Mouse (Mus musculus): Measurements from ENCODE around the gene 2810408A11Rik. TPM values are rescaled to one million over a fixed set of nuclear protein-coding genes. Genes with fewer than 3 reads are reported as not detected.
A peak's percentile ranks its signal among the peaks of the same experiment; 100 is the strongest.

2810408A11Rik gene
- polyA plus RNA-seq, 1 experiment from 2014 or later = 5.5 TPM

DNA sequence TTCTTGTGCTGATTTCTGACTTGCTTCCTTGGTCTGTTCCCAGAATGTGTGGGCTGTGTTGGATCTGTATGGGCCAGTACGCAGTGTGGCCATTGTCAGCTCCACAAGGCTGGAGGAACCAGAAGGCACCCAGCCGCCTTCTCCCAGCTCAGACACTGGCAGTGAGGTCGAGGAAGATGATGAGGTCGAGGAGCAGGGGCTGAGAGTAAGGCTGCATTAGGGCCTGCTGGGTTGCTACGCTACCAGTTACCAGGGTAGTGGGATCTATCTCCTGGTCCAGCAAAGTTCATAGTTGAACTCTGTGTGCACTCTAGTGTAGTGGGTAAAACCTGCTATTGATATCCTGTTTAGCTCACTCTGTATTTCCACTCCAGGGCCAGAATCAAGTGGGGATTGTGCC is 8.4 kb upstream of the 2810408A11Rik start:
- peaks cover 5% of the 10 kb centered on the region for H3K4me1 ChIP-seq (ENCODE audit: control insufficient read depth, insufficient read depth, low read depth, low read length)
- WGBS = 90% methylated on average over 5 of the region's 5 CpGs

GRCm38 (mm10) chr11:69908645-69909044 is 7.9 kb upstream of the 2810408A11Rik start:
- Histone ChIP-seq H3K9ac (ENCODE audit: low read depth, low read length) (no peak overlapping the region), H3K4me2 (ENCODE audit: low read length) (no peak overlapping the region), H3K36me3 (ENCODE audit: control insufficient read depth, insufficient read depth, low read length) (peaks cover 79% of the 10 kb centered on the region), H3K4me1 (ENCODE audit: control insufficient read depth, insufficient read depth, low read depth, low read length) (peaks cover 5% of the 10 kb centered on the region), H3K27ac (ENCODE audit: low read depth, low read length) (no peak overlapping the region), H3K27me3 (replicated peaks; ENCODE audit: control insufficient read depth, insufficient read depth, low read length) (no peaks in the 10 kb centered on the region), H3K9me3 (ENCODE audit: control insufficient read depth, low read length) (no peaks in the 10 kb centered on the region), H3K4me3 (ENCODE audit: low read length) (no peak overlapping the region)
- ATAC-seq = no peak
- WGBS = 95% methylated on average over 11 of the region's 11 CpGs

More for the DNA sequence above, 8.4 kb upstream of the 2810408A11Rik start:
- H3K36me3 ChIP-seq (ENCODE audit: control insufficient read depth, insufficient read depth, low read length) = peaks cover 75% of the 10 kb centered on the region
- H3K4me2 ChIP-seq (ENCODE audit: low read length) = no peak overlapping the region
- H3K27ac ChIP-seq (ENCODE audit: low read depth, low read length) = no peak overlapping the region
- H3K9me3 ChIP-seq (ENCODE audit: control insufficient read depth, low read length) = no peaks in the 10 kb centered on the region
- no peak overlapping the region for H3K9ac ChIP-seq (ENCODE audit: low read depth, low read length)
- H3K27me3 ChIP-seq (replicated peaks; ENCODE audit: control insufficient read depth, insufficient read depth, low read length) = no peaks in the 10 kb centered on the region
- ATAC-seq = no peak
- H3K4me3 ChIP-seq (ENCODE audit: low read length) = no peak overlapping the region

GRCm38 (mm10) chr11:69904311-69904710 is 3.5 kb upstream of the 2810408A11Rik start:
- Histone ChIP-seq H3K27me3 (replicated peaks; ENCODE audit: control insufficient read depth, insufficient read depth, low read length) (no peaks in the 10 kb centered on the region), H3K9ac (ENCODE audit: low read depth, low read length) (no peak overlapping the region), H3K4me2 (ENCODE audit: low read length) (no peak overlapping the region), H3K36me3 (ENCODE audit: control insufficient read depth, insufficient read depth, low read length) (peaks cover 44% of the 10 kb centered on the region), H3K9me3 (ENCODE audit: control insufficient read depth, low read length) (no peaks in the 10 kb centered on the region), H3K4me1 (ENCODE audit: control insufficient read depth, insufficient read depth, low read depth, low read length) (peaks cover 16% of the 10 kb centered on the region), H3K27ac (ENCODE audit: low read depth, low read length) (no peak overlapping the region), H3K4me3 (ENCODE audit: low read length) (no peak overlapping the region)
- ATAC-seq = no peak
- 97% methylated on average over 9 of the region's 9 CpGs for WGBS

- H3K4me1 ChIP-seq (ENCODE audit: control insufficient read depth, insufficient read depth, low read depth, low read length) = peaks cover 17% of the 10 kb centered on the region
- ATAC-seq = no peak
- WGBS = 92% methylated on average over 13 of the region's 13 CpGs
Observed at GRCm38 (mm10) chr11:69902972-69903371, 2.2 kb upstream of the 2810408A11Rik start.

GRCm38 (mm10) chr11:69901993-69902392 is 1.2 kb upstream of the 2810408A11Rik start:
- H3K4me3 ChIP-seq (ENCODE audit: low read length) = peak overlapping the region; percentile 92
- ATAC-seq = no peak
- no peaks in the 10 kb centered on the region for H3K9me3 ChIP-seq (ENCODE audit: control insufficient read depth, low read length)
- H3K4me2 ChIP-seq (ENCODE audit: low read length) = peak overlapping the region; percentile 88
- peak overlapping the region; percentile 97 for H3K27ac ChIP-seq (ENCODE audit: low read depth, low read length)
- peak overlapping the region; percentile 94 for H3K9ac ChIP-seq (ENCODE audit: low read depth, low read length)
- WGBS = under 1% methylated on average over 32 of the region's 39 CpGs
- no peaks in the 10 kb centered on the region for H3K27me3 ChIP-seq (replicated peaks; ENCODE audit: control insufficient read depth, insufficient read depth, low read length)
- H3K4me1 ChIP-seq (ENCODE audit: control insufficient read depth, insufficient read depth, low read depth, low read length) = peaks cover 17% of the 10 kb centered on the region
- H3K36me3 ChIP-seq (ENCODE audit: control insufficient read depth, insufficient read depth, low read length) = peaks cover 21% of the 10 kb centered on the region

More at GRCm38 (mm10) chr11:69902972-69903371, 2.2 kb upstream of the 2810408A11Rik start:
- H3K4me3 ChIP-seq (ENCODE audit: low read length) = no peak overlapping the region; the same call in 1 of the 2 replicates
- peak overlapping the region; percentile 94 for H3K9ac ChIP-seq (ENCODE audit: low read depth, low read length)
- H3K9me3 ChIP-seq (ENCODE audit: control insufficient read depth, low read length) = no peaks in the 10 kb centered on the region
- peak overlapping the region; percentile 88 for H3K4me2 ChIP-seq (ENCODE audit: low read length)
- H3K36me3 ChIP-seq (ENCODE audit: control insufficient read depth, insufficient read depth, low read length) = peaks cover 31% of the 10 kb centered on the region
- H3K27me3 ChIP-seq (replicated peaks; ENCODE audit: control insufficient read depth, insufficient read depth, low read length) = no peaks in the 10 kb centered on the region
- no peak overlapping the region for H3K27ac ChIP-seq (ENCODE audit: low read depth, low read length)

- peak overlapping the region; percentile 94 for H3K9ac ChIP-seq (ENCODE audit: low read depth, low read length)
- peaks cover 17% of the 10 kb centered on the region for H3K36me3 ChIP-seq (ENCODE audit: control insufficient read depth, insufficient read depth, low read length)
- H3K4me3 ChIP-seq (ENCODE audit: low read length) = peak overlapping the region; percentile 92
- peak; percentile 79 for ATAC-seq
- no peaks in the 10 kb centered on the region for H3K9me3 ChIP-seq (ENCODE audit: control insufficient read depth, low read length)
- peak overlapping the region; percentile 97 for H3K27ac ChIP-seq (ENCODE audit: low read depth, low read length)
- under 1% methylated on average over 42 of the region's 42 CpGs for WGBS
- peaks cover 17% of the 10 kb centered on the region for H3K4me1 ChIP-seq (ENCODE audit: control insufficient read depth, insufficient read depth, low read depth, low read length)
- H3K27me3 ChIP-seq (replicated peaks; ENCODE audit: control insufficient read depth, insufficient read depth, low read length) = no peaks in the 10 kb centered on the region
- peak overlapping the region; percentile 88 for H3K4me2 ChIP-seq (ENCODE audit: low read length)
Observed at GRCm38 (mm10) chr11:69901406-69901846, 639 bp upstream of the 2810408A11Rik start.

GRCm38 (mm10) chr11:69899870-69900269 is 917 bp downstream of the 2810408A11Rik start:
- 25% methylated on average over 4 of the region's 4 CpGs for WGBS
- peak overlapping the region; percentile 94 for H3K9ac ChIP-seq (ENCODE audit: low read depth, low read length)
- no peaks in the 10 kb centered on the region for H3K9me3 ChIP-seq (ENCODE audit: control insufficient read depth, low read length)
- H3K4me1 ChIP-seq (ENCODE audit: control insufficient read depth, insufficient read depth, low read depth, low read length) = peaks cover 17% of the 10 kb centered on the region
- H3K27ac ChIP-seq (ENCODE audit: low read depth, low read length) = no peak overlapping the region
- peak overlapping the region; percentile 92 for H3K4me3 ChIP-seq (ENCODE audit: low read length)
- no peaks in the 10 kb centered on the region for H3K27me3 ChIP-seq (replicated peaks; ENCODE audit: control insufficient read depth, insufficient read depth, low read length)
- H3K4me2 ChIP-seq (ENCODE audit: low read length) = peak overlapping the region; percentile 88
- H3K36me3 ChIP-seq (ENCODE audit: control insufficient read depth, insufficient read depth, low read length) = peaks cover 9% of the 10 kb centered on the region
- ATAC-seq = no peak

DNA sequence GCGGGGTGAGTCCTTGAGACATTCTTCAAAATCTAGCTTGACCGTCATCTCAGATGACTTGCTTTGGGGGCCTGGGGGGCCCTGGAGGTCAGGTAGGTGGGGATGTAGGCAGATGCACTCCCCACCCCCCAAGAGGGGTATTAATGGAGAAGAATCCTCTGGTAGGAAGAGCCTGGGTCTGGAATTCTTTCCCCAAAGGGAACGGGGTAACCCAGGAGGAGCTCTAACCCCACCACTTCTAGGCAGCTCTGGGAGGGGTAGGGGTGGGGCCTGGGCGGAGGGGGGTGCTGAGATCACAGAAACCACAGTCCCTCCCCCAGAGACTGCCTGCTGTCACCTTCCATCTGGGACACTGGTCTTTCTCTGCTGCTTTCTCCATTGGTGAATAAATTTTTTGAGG is 5.5 kb downstream of the 2810408A11Rik start, which contains the start of gene Acap1:
Gene Acap1 (minus strand): TSS at position 249 of the 400 bp plus-strand sequence.
- Histone ChIP-seq H3K9me3 (ENCODE audit: control insufficient read depth, low read length) (no peaks in the 10 kb centered on the region), H3K27me3 (replicated peaks; ENCODE audit: control insufficient read depth, insufficient read depth, low read length) (no peaks in the 10 kb centered on the region), H3K4me1 (ENCODE audit: control insufficient read depth, insufficient read depth, low read depth, low read length) (peaks cover 7% of the 10 kb centered on the region), H3K4me3 (ENCODE audit: low read length) (no peak within 1 kb of the TSS), H3K36me3 (ENCODE audit: control insufficient read depth, insufficient read depth, low read length) (no peaks in the 10 kb centered on the region), H3K4me2 (ENCODE audit: low read length) (no peak within 1 kb of the TSS), H3K9ac (ENCODE audit: low read depth, low read length) (no peak within 1 kb of the TSS), H3K27ac (ENCODE audit: low read depth, low read length) (no peak within 1 kb of the TSS)
- WGBS = 81% methylated on average over 4 of the region's 4 CpGs
- ATAC-seq = no peak

DNA sequence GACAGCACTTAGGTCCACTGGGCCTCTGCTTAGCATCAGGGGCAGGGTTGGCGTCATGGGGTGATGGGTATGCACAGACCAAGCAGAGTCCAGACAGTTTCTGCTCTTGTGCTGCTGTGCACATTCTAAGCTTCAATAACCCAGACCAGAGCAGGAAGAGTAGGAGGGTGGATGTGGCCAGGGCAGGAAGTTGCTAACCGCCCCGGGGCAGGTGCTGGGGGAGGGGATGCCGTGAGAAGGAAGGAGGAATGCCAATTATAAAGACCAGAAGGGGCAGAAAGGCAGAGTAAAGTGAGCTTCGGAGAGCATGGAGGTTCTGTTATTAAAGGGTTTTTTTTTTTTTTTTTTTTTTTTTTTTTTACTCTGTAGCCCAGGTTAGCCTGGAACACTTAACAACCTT is 6.1 kb downstream of the 2810408A11Rik start:
- Histone ChIP-seq H3K27ac (ENCODE audit: low read depth, low read length) (no peak overlapping the region), H3K4me3 (ENCODE audit: low read length) (no peak overlapping the region), H3K9me3 (ENCODE audit: control insufficient read depth, low read length) (no peaks in the 10 kb centered on the region), H3K9ac (ENCODE audit: low read depth, low read length) (no peak overlapping the region), H3K4me1 (ENCODE audit: control insufficient read depth, insufficient read depth, low read depth, low read length) (peaks cover 5% of the 10 kb centered on the region), H3K4me2 (ENCODE audit: low read length) (no peak overlapping the region), H3K36me3 (ENCODE audit: control insufficient read depth, insufficient read depth, low read length) (no peaks in the 10 kb centered on the region), H3K27me3 (replicated peaks; ENCODE audit: control insufficient read depth, insufficient read depth, low read length) (no peaks in the 10 kb centered on the region)
- no peak for ATAC-seq
- 87% methylated on average over 5 of the region's 5 CpGs for WGBS

Data from hindbrain, embryonic 16.5 days (tissue).